Mouse (Mus musculus) embryonic facial prominence, embryonic 13.5 days (tissue): ENCODE measurements at regions not wholly inside any gene's neighbourhood (a gene's known extent, or its start where the extent isn't known, plus 50 kb on each side); places are given as distances from the start of the nearest gene placed in this dataset. TPM values are rescaled to one million over a fixed set of nuclear protein-coding genes. Genes with fewer than 3 reads are reported as not detected.
A peak's percentile ranks its signal among the peaks of the same experiment; 100 is the strongest.

Source experiments
- ATAC-seq: fragments of 200-750 bp; cut with Nextera tagmentation; 2 replicates; pipeline ENCODE4 v1.8.0; 2017; ENCODE audit warnings: low read depth; ENCODE audit not compliant: insufficient number of reproducible peaks, insufficient read depth, low FRiP score, low TSS enrichment
- H3K27ac ChIP-seq: fragments of 300-500 bp; sonication (generic); 2 replicates; pipeline ENCODE4 v1.5.1; 2015; ENCODE audit warnings: moderate library complexity, mild to moderate bottlenecking, inconsistent platforms
- H3K27me3 ChIP-seq: fragments of 300-500 bp; sonication (generic); 2 replicates; pipeline ENCODE4 v1.6.1; 2015; ENCODE audit warnings: mild to moderate bottlenecking, inconsistent platforms
- H3K36me3 ChIP-seq: fragments of 300-500 bp; sonication (generic); 2 replicates; pipeline ENCODE4 v1.6.1; 2015; ENCODE audit warnings: mild to moderate bottlenecking, inconsistent platforms
- H3K4me1 ChIP-seq: fragments of 300-500 bp; sonication (generic); 2 replicates; pipeline ENCODE4 v1.6.1; 2015; ENCODE audit warnings: inconsistent platforms
- H3K4me2 ChIP-seq: fragments of 300-500 bp; sonication (generic); 2 replicates; pipeline ENCODE4 v1.6.1; 2015; ENCODE audit warnings: moderate library complexity, mild to moderate bottlenecking, inconsistent platforms
- H3K4me3 ChIP-seq: fragments of 300-500 bp; sonication (generic); 2 replicates; pipeline ENCODE4 v1.5.1; 2015; ENCODE audit warnings: mild to moderate bottlenecking, inconsistent platforms
- H3K9ac ChIP-seq: fragments of 300-500 bp; sonication (generic); 2 replicates; pipeline ENCODE4 v1.6.1; 2015; ENCODE audit warnings: mild to moderate bottlenecking, inconsistent platforms
- H3K9me3 ChIP-seq: fragments of 300-500 bp; sonication (generic); 2 replicates; pipeline ENCODE4 v1.6.1; 2016; ENCODE audit warnings: inconsistent platforms
- WGBS: fragments of 180-500 bp; shearing (Covaris S2); methylation state at CpG from one replicate; pipeline ENCODE4 v1.1.7; 2015; ENCODE audit warnings: mixed read lengths; 5-methylcytosine and 5-hydroxymethylcytosine counted together
- microRNA-seq: library from miRNA; unstranded; fragments of <30 nt; microRNA quantifications from one replicate; pipeline ENCODE4, GENCODE M21; 2016

DNA sequence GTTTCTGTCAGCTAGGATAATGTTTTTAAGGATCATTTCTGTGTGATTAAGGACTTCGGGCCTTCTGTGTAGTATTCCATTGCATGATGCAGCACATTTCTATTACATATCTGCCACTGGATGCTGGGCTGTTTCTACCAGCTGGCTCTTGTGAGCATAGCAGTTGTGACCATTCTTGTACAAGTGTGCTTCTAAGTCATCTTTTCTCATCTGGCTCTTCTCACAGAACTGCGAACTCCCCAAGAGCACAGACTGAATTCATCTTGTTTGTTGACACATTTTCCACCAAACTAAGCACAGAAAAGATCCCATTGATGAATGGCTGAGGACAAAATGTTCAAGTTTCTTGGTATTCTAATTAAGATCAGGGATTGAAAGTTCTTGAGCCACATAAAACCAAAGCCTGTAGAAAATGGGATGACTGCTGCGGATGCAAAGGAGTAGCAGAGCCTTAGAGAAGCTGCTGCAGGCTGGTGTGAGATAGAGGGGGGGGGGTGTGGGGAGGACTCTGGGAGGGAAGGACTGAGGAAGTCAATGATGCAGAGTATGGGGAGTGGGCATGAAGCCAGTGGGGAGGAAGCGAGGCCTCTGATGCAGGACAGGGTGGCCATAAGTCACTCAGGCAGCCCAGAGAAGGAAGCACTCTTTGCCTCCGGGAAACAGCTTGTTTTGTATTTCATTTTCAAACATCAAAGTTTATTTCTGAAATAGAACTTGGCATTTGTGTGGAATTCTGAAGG lies 97.1 kb upstream of the Dab1 start:
- Histone ChIP-seq H3K4me3 (no peak overlapping the region), H3K4me1 (no peaks in the 10 kb centered on the region), H3K27me3 (no peaks in the 10 kb centered on the region), H3K36me3 (no peaks in the 10 kb centered on the region), H3K27ac (no peak overlapping the region), H3K9me3 (no peaks in the 10 kb centered on the region), H3K9ac (no peak overlapping the region), H3K4me2 (no peak overlapping the region)
- WGBS, result 63% methylated on average over 5 of the region's 5 CpGs
- ATAC-seq, result no peak

GRCm38 (mm10) chr4:103536534-103537265 lies 82.5 kb upstream of the Dab1 start:
- no peak for ATAC-seq
- H3K4me3 ChIP-seq, result no peak overlapping the region
- 41% methylated on average over 6 of the region's 6 CpGs for WGBS
- no peak overlapping the region for H3K27ac ChIP-seq
- H3K4me1 ChIP-seq, result no peaks in the 10 kb centered on the region
- H3K4me2 ChIP-seq, result no peak overlapping the region
- H3K27me3 ChIP-seq, result no peaks in the 10 kb centered on the region
- no peak overlapping the region for H3K9ac ChIP-seq
- H3K36me3 ChIP-seq, result no peaks in the 10 kb centered on the region
- no peaks in the 10 kb centered on the region for H3K9me3 ChIP-seq

- Histone ChIP-seq H3K27ac (no peak overlapping the region), H3K4me3 (no peak overlapping the region), H3K4me2 (no peak overlapping the region), H3K27me3 (no peaks in the 10 kb centered on the region), H3K9ac (no peak overlapping the region), H3K36me3 (no peaks in the 10 kb centered on the region), H3K9me3 (no peaks in the 10 kb centered on the region), H3K4me1 (no peaks in the 10 kb centered on the region)
- WGBS, result 77% methylated on average over 3 of the region's 3 CpGs
- no peak for ATAC-seq
Measured at GRCm38 (mm10) chr4:103540960-103541359, 78.2 kb upstream of the Dab1 start.

DNA sequence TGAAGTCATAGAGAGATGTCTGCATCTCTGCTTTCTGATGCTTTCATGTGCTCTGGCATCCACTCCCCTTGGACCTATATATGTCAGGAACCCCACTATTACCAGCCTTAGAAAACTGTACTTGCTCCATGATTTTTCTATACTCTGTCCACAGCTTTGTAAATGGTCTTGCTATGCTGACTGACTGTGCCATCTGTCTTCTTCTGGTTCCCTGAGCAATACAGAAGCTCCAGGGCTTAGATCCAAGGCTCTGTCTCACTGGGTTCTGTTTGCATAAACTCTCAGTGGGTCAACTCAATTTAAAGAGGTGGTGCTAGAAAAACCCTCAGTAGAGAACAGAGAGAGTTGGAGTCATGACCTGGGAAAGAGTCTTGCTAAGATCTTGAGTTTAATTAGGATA lies 71.9 kb upstream of the Dab1 start:
- no peak overlapping the region for H3K4me3 ChIP-seq
- no peak overlapping the region for H3K9ac ChIP-seq
- no peak overlapping the region for H3K27ac ChIP-seq
- no peaks in the 10 kb centered on the region for H3K27me3 ChIP-seq
- no peak overlapping the region for H3K4me2 ChIP-seq
- no peaks in the 10 kb centered on the region for H3K9me3 ChIP-seq
- H3K36me3 ChIP-seq, result no peaks in the 10 kb centered on the region
- no peak for ATAC-seq
- H3K4me1 ChIP-seq, result no peaks in the 10 kb centered on the region

- ATAC-seq, result no peak
Measured at GRCm38 (mm10) chr4:103552476-103552875, 66.7 kb upstream of the Dab1 start.

DNA sequence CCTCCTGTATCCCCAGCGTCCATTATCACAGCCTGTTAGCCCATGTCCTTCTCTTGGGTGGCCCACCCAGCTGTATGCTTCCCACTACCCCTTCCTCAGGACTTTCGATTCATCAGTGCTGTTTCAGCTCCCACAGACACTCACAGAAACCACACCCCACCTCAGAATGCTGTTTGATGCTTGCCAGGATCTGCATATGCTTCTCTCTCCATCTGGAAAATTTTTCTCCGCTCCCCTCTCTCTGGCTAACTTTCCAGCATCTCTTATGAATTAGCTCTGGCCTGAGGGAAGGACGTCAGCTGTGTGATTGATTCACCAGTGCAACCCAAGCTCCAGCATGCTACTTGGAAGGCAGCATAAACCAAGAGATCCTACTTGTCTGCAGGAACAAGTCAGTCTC lies 66.0 kb upstream of the Dab1 start:
- H3K4me2 ChIP-seq, result no peak overlapping the region
- no peaks in the 10 kb centered on the region for H3K9me3 ChIP-seq
- H3K9ac ChIP-seq, result no peak overlapping the region
- peaks cover 11% of the 10 kb centered on the region; the same call in 1 of the 2 replicates for H3K4me1 ChIP-seq
- no peaks in the 10 kb centered on the region for H3K36me3 ChIP-seq
- ATAC-seq, result no peak
- 49% methylated on average over 4 of the region's 4 CpGs for WGBS
- no peak overlapping the region for H3K4me3 ChIP-seq
- H3K27me3 ChIP-seq, result no peaks in the 10 kb centered on the region
- 0 out of 2 replicates have a peak overlapping the region, but pooled peaks have one; percentile 16 for H3K27ac ChIP-seq

More at GRCm38 (mm10) chr4:103552476-103552875, 66.7 kb upstream of the Dab1 start:
- no peak overlapping the region for H3K4me3 ChIP-seq
- H3K4me2 ChIP-seq, result no peak overlapping the region
- H3K36me3 ChIP-seq, result no peaks in the 10 kb centered on the region
- 82% methylated on average over 3 of the region's 3 CpGs for WGBS
- H3K9ac ChIP-seq, result no peak overlapping the region
- no peaks in the 10 kb centered on the region for H3K27me3 ChIP-seq
- H3K4me1 ChIP-seq, result peaks cover 11% of the 10 kb centered on the region; the same call in 1 of the 2 replicates
- no peak overlapping the region for H3K27ac ChIP-seq
- H3K9me3 ChIP-seq, result no peaks in the 10 kb centered on the region

GRCm38 (mm10) chr4:103554597-103554996 lies 64.6 kb upstream of the Dab1 start:
- WGBS, result 64% methylated on average over 4 of the region's 4 CpGs
- no peaks in the 10 kb centered on the region for H3K9me3 ChIP-seq
- H3K36me3 ChIP-seq, result no peaks in the 10 kb centered on the region
- no peak overlapping the region for H3K9ac ChIP-seq
- H3K27me3 ChIP-seq, result no peaks in the 10 kb centered on the region
- no peak overlapping the region for H3K4me2 ChIP-seq
- H3K27ac ChIP-seq, result no peak overlapping the region
- peaks cover 11% of the 10 kb centered on the region; the same call in 1 of the 2 replicates for H3K4me1 ChIP-seq
- ATAC-seq, result no peak
- H3K4me3 ChIP-seq, result no peak overlapping the region

Small RNA genes lying in the stretch of these regions (microRNA-seq; reads per million reads assigned to microRNA genes)
- not detected for gene Gm23064
